Mouse (Mus musculus): Measurements from ENCODE around the gene Ralbp1.

- no peak for TF ChIP-seq CTCF (conservative IDR thresholded peaks at IDR 0.05; ENCODE audit: low read length)
- no peak for TF ChIP-seq NANOG (IDR thresholded peaks at IDR 0.05; ENCODE audit: borderline replicate concordance, low read length)
- no peak for TF ChIP-seq POU5F1 (IDR thresholded peaks at IDR 0.05; ENCODE audit: borderline replicate concordance, low read length)
These were observed 11.8 kb downstream of the Ralbp1 start for GRCm38 (mm10) chr17:65873834-65874233.
